Mouse (Mus musculus) brain, embryonic 14.5 days (tissue): ENCODE data around the gene Zpr1.

Source experiments
- CTCF ChIP-seq: fragments of 200-500 bp; IDR thresholded peaks from 2 replicates; pipeline ENCODE4 v1.5.1; 2012; ENCODE audit warnings: inconsistent platforms, mild to moderate bottlenecking, moderate library complexity, borderline replicate concordance; ENCODE audit not compliant: insufficient read depth, insufficient read length; ENCODE audit errors: extremely low read depth
- POLR2A ChIP-seq: fragments of 200-500 bp; IDR thresholded peaks from 2 replicates; pipeline ENCODE4 v1.6.1; 2012; ENCODE audit warnings: mild to moderate bottlenecking, inconsistent platforms, borderline replicate concordance; ENCODE audit not compliant: poor library complexity, insufficient read depth, insufficient read length, severe bottlenecking; ENCODE audit errors: extremely low read depth

- TF ChIP-seq CTCF (no peak), POLR2A (no peak)
Measured at GRCm38 (mm10) chr9:46256658-46257385, 16.0 kb upstream of the Zpr1 start.
